Mouse (Mus musculus) CD4-positive, CD25-positive, alpha-beta regulatory T cell, adult 4 months (primary cell): ENCODE measurements around the gene Celf3. TPM values are rescaled to one million over a fixed set of nuclear protein-coding genes. Genes with fewer than 3 reads are reported as not detected.

Source experiments
- ATAC-seq: one replicate; pipeline ENCODE4 v1.8.0; 2017
- polyA plus RNA-seq, 2 experiments: library from polyadenylated mRNA; unstranded; fragments of 100-300 nt; shearing (Covaris generic); gene quantifications; one replicate each; pipeline ENCODE4 v1.2.1; 2017

Celf3 gene
- polyA plus RNA-seq, 2 experiments from 2014 or later = 0.55 to 1.8 TPM

DNA sequence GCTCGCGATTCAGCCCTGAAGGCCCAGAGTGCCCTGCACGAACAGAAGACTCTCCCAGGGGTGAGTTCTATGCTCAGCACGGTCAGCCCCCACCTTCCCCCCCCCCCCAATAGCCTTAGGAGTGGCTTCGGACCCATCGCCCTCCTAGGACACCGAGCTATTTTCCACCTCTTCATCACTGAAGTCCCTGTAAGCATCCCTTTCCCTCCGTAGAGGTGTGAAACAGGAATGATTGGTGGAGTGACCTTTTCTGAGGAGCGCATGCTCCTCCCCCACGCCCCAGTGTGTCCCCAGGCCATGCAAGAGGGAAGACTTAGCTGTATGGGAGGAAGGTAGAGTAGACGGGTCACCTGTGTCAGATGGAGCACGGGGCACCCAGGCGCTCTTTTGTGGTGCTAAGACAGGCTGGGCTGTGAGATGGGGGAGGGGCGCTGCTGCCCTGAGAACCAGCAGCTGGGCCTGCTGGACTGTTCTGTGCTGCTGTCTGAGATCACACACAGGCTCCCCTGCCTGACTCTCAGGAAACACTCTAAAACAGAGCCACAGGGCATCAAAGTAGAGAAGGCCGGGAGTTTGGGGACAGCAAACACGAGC is 2.3 kb downstream of the Celf3 start, which contains the start of gene Riiad1:
Riiad1 (minus strand) TSS at position 51 of the 594 bp plus-strand sequence.
- no peak for ATAC-seq

DNA sequence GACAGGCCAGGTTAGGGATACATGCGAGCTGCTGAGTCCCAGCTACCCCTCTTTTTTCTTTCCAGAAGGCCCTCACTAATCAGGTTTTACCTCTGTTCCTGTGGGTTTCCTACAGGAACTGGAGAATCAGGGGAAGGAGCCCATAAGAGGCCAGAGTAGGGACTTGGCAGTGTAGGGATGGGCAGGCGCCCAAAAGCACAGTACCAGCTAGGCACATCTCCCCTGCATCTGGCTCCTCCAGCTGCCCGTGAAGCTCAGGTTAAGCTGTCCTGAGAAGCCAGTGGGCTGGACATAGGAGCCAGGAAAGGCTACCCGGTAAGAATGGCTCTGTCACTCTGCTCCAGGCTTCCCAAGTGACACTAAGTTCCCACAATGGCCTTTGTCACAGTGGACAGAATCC is 3.3 kb downstream of the Celf3 start:
- ATAC-seq = no peak

DNA sequence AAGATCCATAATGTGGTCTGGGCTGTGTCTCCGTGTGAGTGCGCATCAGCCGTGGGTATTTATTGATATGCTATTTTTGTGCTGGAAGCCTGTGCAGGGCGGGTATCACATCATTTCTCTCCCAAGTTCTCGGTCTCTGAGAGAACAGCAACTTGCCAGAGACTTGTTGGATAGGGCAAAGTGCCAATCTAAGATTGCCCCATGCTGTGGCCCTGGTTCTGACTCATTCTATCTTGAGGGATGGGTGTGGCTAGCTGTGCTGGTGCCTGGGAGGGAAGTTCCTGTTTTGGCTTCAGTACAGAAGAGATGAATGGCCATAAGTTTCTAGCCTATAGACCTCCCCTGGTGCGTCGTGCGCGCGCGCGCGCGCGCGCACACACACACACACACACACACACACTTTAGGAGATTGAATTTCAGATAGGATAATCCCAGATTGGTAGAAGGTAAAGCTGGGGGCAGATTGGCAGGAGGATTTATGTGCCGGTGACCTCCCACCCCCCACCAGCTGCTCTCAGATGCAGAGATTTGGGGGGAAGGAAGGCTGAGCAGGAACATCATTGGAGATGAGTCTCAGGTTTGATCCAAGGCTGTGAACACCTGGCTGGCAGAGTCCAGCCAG is 4.8 kb downstream of the Celf3 start:
- peak; percentile 53 for ATAC-seq

DNA sequence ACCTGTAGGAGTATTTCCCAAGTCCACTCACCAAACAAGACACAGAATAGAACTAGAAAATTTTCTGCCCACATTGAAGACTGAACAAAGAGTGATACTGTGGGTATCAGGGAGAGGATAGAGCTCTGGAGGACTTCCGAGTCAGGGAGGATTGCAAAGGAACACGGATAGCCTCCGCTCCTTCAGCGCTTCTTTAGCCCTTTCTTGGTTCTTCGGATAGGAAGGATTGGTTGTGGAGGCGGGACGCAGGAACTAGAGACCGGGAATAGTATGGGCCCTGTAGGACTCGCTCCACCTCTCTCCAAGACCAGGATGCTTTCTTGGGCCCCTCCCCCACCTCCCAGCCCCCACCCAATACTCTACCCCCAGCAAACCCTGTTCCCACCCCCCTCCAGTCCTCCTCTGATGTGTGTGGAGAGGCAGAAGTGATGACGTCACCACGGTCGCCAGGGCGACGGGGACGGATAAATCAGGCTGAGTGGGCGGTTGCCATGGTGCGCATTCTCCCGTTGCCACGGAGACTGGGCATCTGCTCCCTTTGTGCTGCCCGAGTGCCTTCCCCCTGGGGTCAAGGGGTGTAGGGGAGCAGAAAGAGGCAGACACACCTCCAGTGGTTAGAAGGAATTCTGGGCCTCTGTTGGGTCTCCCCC is 5.8 kb downstream of the Celf3 start:
- peak; percentile 45 for ATAC-seq

DNA sequence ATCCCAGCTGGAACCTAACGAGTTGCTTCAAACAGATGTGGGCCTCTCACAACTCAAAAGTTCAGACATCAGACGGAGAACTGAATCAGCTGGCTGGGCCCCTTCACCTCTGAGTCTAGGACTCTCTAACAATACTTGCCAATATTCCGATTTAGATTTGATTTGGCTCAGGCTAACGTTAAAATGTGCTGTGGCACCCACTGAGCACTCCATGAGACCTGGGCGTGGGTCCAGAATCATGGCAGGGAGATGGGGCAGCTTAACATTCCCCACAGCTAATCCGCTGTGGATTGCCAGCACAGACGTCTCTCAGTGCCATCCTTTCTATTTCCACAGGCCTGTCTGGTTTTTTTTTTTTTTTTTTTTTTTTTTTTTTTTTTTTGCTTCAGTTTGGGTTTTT is 7.8 kb downstream of the Celf3 start:
- ATAC-seq = no peak

DNA sequence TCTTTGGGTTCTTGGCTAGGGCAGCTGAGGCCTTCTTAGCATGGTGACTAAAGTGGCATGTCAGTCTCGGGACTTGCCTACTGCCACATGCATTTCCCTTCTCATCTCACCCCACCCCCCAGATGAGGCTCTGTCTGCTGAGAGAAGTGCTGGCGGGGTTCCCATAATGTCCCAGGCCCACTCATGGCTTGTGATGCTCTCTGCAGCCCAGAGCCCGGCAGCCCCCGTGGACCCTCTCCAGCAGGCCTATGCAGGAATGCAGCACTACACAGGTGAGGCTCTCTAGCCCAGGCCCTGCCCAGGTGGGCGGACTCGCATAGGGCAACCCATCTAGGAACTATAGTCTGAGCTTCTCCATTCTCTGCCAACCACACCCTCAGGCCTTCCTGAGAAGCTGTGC is 9.5 kb downstream of the Celf3 start:
- no peak for ATAC-seq

DNA sequence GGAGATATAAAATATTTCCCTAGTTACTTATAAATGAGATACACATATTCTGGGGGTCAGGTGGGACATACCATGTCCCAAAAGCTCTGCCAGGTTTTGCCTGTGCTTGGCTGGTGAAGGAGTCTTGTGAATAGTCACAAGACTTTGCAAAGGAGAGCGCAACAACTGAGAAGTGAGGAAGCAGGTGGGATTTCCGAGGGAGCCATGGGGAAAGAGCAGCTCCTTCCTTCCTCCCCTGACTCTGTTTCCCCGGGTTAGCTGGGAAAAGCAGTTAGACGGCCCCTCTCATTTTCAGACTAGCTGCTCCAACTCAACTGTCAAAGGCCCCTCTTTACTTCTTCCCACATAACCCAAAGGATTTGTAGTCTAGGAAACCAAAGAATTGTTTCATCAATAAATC is 19.1 kb downstream of the Celf3 start:
- ATAC-seq = no peak

DNA sequence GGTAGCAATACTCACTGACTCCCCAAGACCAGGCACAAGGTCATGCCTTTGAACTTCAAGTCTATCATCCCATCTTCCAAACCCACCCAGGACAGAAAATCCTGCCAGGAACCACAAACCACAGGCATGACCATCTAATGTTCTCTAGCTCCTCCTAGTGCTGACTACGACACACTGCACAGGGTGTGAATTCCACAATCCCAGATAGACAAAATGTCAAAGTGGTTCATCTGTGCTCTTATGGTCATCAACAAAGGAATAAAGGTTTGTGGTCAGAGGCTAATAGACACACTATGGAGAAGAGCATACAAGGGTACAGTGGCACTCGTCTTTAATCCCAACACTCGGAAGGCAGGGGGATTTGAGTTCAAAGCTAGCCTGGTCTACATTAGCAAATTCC is 24.1 kb downstream of the Celf3 start:
- no peak for ATAC-seq

DNA sequence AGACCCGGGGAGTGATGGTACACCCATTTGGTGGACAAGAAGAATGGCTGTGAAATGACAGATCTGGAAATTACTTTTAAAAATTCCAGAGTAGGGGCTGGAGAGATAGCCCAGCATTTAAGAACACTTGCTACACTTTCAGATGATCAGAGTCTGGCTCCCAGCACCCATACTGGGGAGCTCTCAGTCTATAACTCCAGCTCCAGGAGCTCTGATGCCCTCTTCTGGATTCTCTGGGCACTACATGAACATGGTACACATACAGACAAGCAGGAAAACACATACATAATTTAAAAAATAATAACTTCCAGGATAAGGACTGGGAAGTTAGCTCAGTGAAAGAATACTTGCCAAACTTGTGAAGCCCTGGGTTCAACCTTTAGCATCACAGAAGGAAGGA is 28.6 kb downstream of the Celf3 start:
- no peak for ATAC-seq

DNA sequence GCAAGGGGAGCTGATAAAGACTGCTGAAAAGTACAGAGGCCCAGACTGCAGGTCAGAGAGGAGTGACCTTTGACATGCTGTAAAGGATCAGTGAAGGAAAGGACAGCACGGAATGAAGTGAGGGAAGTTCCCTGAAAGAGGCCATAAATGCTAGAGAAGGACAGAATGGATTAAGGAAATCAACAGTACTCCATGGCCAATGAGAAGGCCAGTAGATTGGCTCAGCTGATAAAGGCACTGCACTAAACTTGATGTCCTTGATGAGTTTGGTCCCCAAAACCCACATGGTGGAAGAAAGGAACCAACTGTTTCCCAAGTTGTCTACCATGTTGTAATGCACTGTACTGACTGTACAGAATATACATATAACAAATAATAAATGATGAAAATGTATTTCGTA is 48.6 kb downstream of the Celf3 start:
- no peak for ATAC-seq

DNA sequence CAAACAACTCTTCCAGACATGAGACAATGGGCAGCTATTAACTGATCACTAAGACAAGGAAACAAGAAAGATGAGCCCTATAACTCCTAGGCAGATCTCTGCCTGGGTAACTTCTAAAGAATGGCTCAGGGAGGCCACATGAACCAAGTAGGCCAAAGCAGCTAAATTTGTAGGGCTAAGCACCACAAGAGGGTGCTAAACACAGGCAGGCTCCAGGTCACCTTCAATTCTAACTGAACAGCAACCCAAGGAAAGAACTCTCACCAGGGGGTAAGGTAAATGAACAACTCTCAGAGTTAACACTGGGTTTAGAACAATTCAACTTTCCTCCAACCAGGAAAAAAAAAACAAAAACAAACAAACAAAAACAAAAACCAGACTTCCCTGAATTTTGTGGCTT is 55.9 kb downstream of the Celf3 start:
- ATAC-seq = no peak

DNA sequence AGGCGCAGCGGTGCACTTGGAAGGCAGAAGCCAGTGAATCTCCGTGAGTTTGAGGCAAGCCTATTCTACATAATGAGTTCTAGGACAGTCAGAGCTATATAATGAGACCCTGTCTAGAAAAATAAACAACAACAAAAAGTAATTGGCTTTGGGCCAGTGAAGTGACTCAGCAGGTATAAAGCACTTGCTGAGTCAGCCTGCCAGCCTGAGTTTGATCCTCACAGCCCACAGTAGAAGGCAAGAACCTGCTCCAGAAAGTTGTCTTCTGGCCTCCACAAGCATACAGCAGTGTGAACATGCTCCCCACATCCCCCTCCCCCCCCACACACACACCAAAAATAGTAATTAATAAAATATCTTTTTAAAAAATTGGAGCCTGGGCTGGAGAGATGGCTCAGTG is 59.1 kb downstream of the Celf3 start:
- ATAC-seq = no peak

Other genes starting within 250 kb of the Celf3 start
- gene Gm4778, start 214.3 kb upstream of the Celf3 start, polyA plus RNA-seq = not detected
- gene Them4, start 168.2 kb upstream of the Celf3 start, polyA plus RNA-seq = 10 to 100 TPM in 1 of 2 experiments, 1 to 10 TPM in 1; 9.9 to 11.9 TPM
- gene Them5, start 136.2 kb upstream of the Celf3 start, polyA plus RNA-seq = not detected
- gene C2cd4d, start 115.9 kb upstream of the Celf3 start, polyA plus RNA-seq = not detected
- 1 to 10 TPM; 4.4 to 7.4 TPM for gene Rorc, start 105.5 kb upstream of the Celf3 start, polyA plus RNA-seq
- gene Lingo4, start 79.8 kb upstream of the Celf3 start, polyA plus RNA-seq = under 1 TPM; 0.40 to 0.48 TPM
- 10 to 100 TPM; 11.4 to 11.6 TPM for gene Tdrkh, start 65.0 kb upstream of the Celf3 start, polyA plus RNA-seq
- gene Mrpl9, start 35.0 kb upstream of the Celf3 start, polyA plus RNA-seq = 10 to 100 TPM; 47.2 to 47.6 TPM
- gene Oaz3, start 34.4 kb upstream of the Celf3 start, polyA plus RNA-seq = under 1 TPM in 1 of 2 experiments, not detected in 1; 0.94 TPM
- gene Riiad1, start 2.0 kb downstream of the Celf3 start, polyA plus RNA-seq = 1 to 10 TPM in 1 of 2 experiments, not detected in 1; 1.4 TPM
- 10 to 100 TPM; 17.1 TPM for gene Snx27, start 104.4 kb downstream of the Celf3 start, polyA plus RNA-seq
- not detected for gene Gm10972, start 164.8 kb downstream of the Celf3 start, polyA plus RNA-seq
- gene Tuft1, start 180.6 kb downstream of the Celf3 start, polyA plus RNA-seq = 1 to 10 TPM; 2.1 to 6.8 TPM
- not detected for gene Selenbp2, start 215.3 kb downstream of the Celf3 start, polyA plus RNA-seq